In the genomic region with DNA sequence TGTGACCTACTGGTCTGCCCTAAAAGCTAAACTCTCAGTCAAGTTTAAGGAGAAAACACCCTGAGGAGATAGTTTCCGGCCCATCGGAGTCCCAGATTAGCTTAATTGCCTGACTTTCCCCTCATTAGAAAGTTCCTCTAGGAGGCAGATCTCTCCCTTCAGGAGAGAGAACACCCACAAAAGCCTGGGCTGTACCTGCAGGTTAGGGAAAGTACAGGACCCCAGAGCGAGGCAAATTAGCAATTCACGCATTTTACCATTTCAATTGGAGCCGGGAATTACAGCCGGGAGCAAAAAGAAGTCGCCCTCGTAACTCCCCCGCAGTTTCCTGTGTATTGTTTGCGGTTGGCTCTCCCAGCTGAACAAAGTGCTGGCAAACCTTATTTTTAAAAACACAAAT, we compare ENCODE assay signal across 9 mouse cellular contexts. TPM values are rescaled to one million over a fixed set of nuclear protein-coding genes. Genes with fewer than 3 reads are reported as not detected.
A peak's percentile ranks its signal among the peaks of the same experiment; 100 is the strongest.
DNase-seq lines count a peak whose midpoint lies in the region; ATAC-seq and TF ChIP-seq lines count a peak whose summit lies in the region.
"Had no signal": no experiment of that assay in that cellular context is flagged by ENCODE, and none has a peak within 500 bp of the region (broad histone marks: within the 10 kb centered on the region; RNA-seq: fewer than 3 reads in every experiment).

No protein-coding gene starts in this region.

- 0 out of 4 replicates have a peak overlapping the region, but pooled peaks of 1 of the 2 experiments have one; percentile 27 for H3K27ac ChIP-seq in heart, embryonic 14.5 days (replicated peaks in 1 of 2; ENCODE audit: control insufficient read depth in 1 of 2, insufficient read depth in 1 of 2, low read depth in 2 of 2, low read length in 2 of 2)
- no peak overlapping the region for H3K27ac ChIP-seq in liver, embryonic 14.5 days
- H3K27ac ChIP-seq in stomach, postnatal 0 days (replicated peaks), result no peak overlapping the region

- TF ChIP-seq CTCF in liver, embryonic 14.5 days (IDR thresholded peaks at IDR 0.05; ENCODE audit: low read depth), result no peak
- TF ChIP-seq CTCF in stomach, postnatal 0 days (IDR thresholded peaks at IDR 0.05; ENCODE audit: low read depth), result 0 out of 2 replicates have a peak, but pooled peaks have one; percentile 1

- H3K27me3 ChIP-seq in megakaryocyte, embryonic 14.5 days (replicated peaks), result peaks cover 31% of the 10 kb centered on the region
- H3K27me3 ChIP-seq in heart, embryonic 14.5 days (ENCODE audit: control insufficient read depth, insufficient read depth, low read length), result no peaks in the 10 kb centered on the region
- peaks cover 12% of the 10 kb centered on the region for H3K27me3 ChIP-seq in liver, embryonic 14.5 days (ENCODE audit: control insufficient read depth, insufficient read depth, low read length)
- no peaks in the 10 kb centered on the region for H3K27me3 ChIP-seq in stomach, postnatal 0 days (ENCODE audit: control insufficient read depth, insufficient read depth, low read length)

- ATAC-seq in megakaryocyte, adult 5-6 weeks (ENCODE audit: poor library complexity, severe bottlenecking), result no peak
- no peak for ATAC-seq in heart, embryonic 14.5 days (ENCODE audit: insufficient number of reproducible peaks, insufficient read depth, low FRiP score, low read depth)
- ATAC-seq in liver, embryonic 14.5 days (ENCODE audit: insufficient read depth), result no peak
- ATAC-seq in stomach, postnatal 0 days (ENCODE audit: low FRiP score, low TSS enrichment), result 0 out of 2 replicates have a peak, but pooled peaks have one; percentile 15
- ATAC-seq: activated CD4-positive, CD25-positive, alpha-beta regulatory T cell, adult 4 months had no signal

- H3K9me3 ChIP-seq in megakaryocyte, embryonic 14.5 days, result peaks cover 4% of the 10 kb centered on the region; the same call in 1 of the 2 replicates
- no peaks in the 10 kb centered on the region for H3K9me3 ChIP-seq in heart, embryonic 14.5 days (ENCODE audit: control insufficient read depth, low read length)
- no peaks in the 10 kb centered on the region for H3K9me3 ChIP-seq in liver, embryonic 14.5 days (ENCODE audit: control insufficient read depth, low read length)
- H3K9me3 ChIP-seq in stomach, postnatal 0 days (ENCODE audit: control insufficient read depth, low read length), result no peaks in the 10 kb centered on the region

- 9% methylated on average over 10 of the region's 10 CpGs for WGBS in heart, embryonic 14.5 days
- 5% methylated on average over 10 of the region's 10 CpGs for WGBS in liver, embryonic 14.5 days (ENCODE audit: insufficient replicate concordance)
- 12% methylated on average over 10 of the region's 10 CpGs for WGBS in stomach, postnatal 0 days

- no peaks in the 10 kb centered on the region for H3K36me3 ChIP-seq in megakaryocyte, embryonic 14.5 days (replicated peaks; ENCODE audit: low read length)
- H3K36me3 ChIP-seq in heart, embryonic 14.5 days (ENCODE audit: control insufficient read depth, insufficient read depth, low read length), result no peaks in the 10 kb centered on the region
- H3K36me3 ChIP-seq in liver, embryonic 14.5 days (replicated peaks; ENCODE audit: control insufficient read depth, insufficient read depth, low read depth), result no peaks in the 10 kb centered on the region
- no peaks in the 10 kb centered on the region for H3K36me3 ChIP-seq in stomach, postnatal 0 days (ENCODE audit: control insufficient read depth, insufficient read depth, low read length)

- no peak for DNase-seq in liver, embryonic 14.5 days (ENCODE audit: low read depth in 3 of 3, low spot score in 3 of 3)
- no peak for DNase-seq in stomach, postnatal 0 days (ENCODE audit: low spot score)
- DNase-seq in frontal cortex, postnatal 10 days (ENCODE audit: low spot score in 2 of 2), result no peak
- no peak for DNase-seq in cerebellum, postnatal 4 days (ENCODE audit: low spot score in 2 of 2)
- DNase-seq in adrenal gland, postnatal 25 days, result no peak

- H3K4me1 ChIP-seq in megakaryocyte, embryonic 14.5 days, result peaks cover 22% of the 10 kb centered on the region
- H3K4me1 ChIP-seq in heart, embryonic 14.5 days (ENCODE audit: control insufficient read depth in 2 of 2, insufficient read depth in 2 of 2, low read length in 2 of 2), result peaks cover 0 to 5% of the 10 kb centered on the region in 2 experiments; a peak in 1 of 4 replicates
- peaks cover 14 to 21% of the 10 kb centered on the region in 2 experiments for H3K4me1 ChIP-seq in liver, embryonic 14.5 days (replicated peaks; ENCODE audit: control insufficient read depth in 2 of 2, insufficient read depth in 2 of 2, low read length in 1 of 2)
- no peaks in the 10 kb centered on the region for H3K4me1 ChIP-seq in stomach, postnatal 0 days (replicated peaks; ENCODE audit: control insufficient read depth, insufficient read depth)

- H3K4me2 ChIP-seq in heart, embryonic 14.5 days (ENCODE audit: low read length), result peak overlapping the region; percentile 61
- H3K4me2 ChIP-seq in liver, embryonic 14.5 days (ENCODE audit: low read depth), result peak overlapping the region; percentile 36
- H3K4me2 ChIP-seq in stomach, postnatal 0 days (replicated peaks; ENCODE audit: low read depth), result peak overlapping the region; percentile 29

- no peak for TF ChIP-seq EP300 in liver, embryonic 14.5 days (IDR thresholded peaks at IDR 0.05; ENCODE audit: low read depth)
- no peak for TF ChIP-seq EP300 in stomach, postnatal 0 days (optimal IDR thresholded peaks at IDR 0.05)

- peak overlapping the region; percentile 47 for H3K9ac ChIP-seq in heart, embryonic 14.5 days (ENCODE audit: low read length)
- no peak overlapping the region; the same call in 1 of the 2 replicates for H3K9ac ChIP-seq in liver, embryonic 14.5 days (replicated peaks)
- 0 out of 2 replicates have a peak overlapping the region, but pooled peaks have one; percentile 0 for H3K9ac ChIP-seq in stomach, postnatal 0 days (ENCODE audit: low read length)

- peak overlapping the region; percentile 75 for H3K4me3 ChIP-seq in megakaryocyte, embryonic 14.5 days (replicated peaks)
- peak overlapping the region; percentile 20 to 28 for H3K4me3 ChIP-seq in heart, embryonic 14.5 days (ENCODE audit: control insufficient read depth in 1 of 2, insufficient read depth in 1 of 2, low read depth in 1 of 2, low read length in 2 of 2)
- H3K4me3 ChIP-seq in liver, embryonic 14.5 days (ENCODE audit: insufficient read depth in 1 of 2, low read depth in 2 of 2, low read length in 2 of 2), result no peak overlapping the region
- peak overlapping the region; percentile 1; the same call in 1 of the 2 replicates for H3K4me3 ChIP-seq in stomach, postnatal 0 days (ENCODE audit: low read depth, low read length)

RNA-seq across cellular contexts. Expression of a gene that starts 25.2 kb away (rescaled TPM):
- polyA plus RNA-seq in megakaryocyte, embryonic 14.5 days (2012; ENCODE audit: insufficient read depth, low replicate concordance), result 24.1 and 49.3 TPM in 2 replicates
- total RNA-seq in megakaryocyte, adult 5-6 weeks (2015), result 55.8 and 56.5 TPM in 2 replicates
- 20.9 and 29.7 TPM in 2 replicates for total RNA-seq in megakaryocyte, adult 5-6 weeks (2017)
- 21.3 and 22.9 TPM in 2 replicates for polyA plus RNA-seq in heart, embryonic 14.5 days (2014; fragmentation: Nextera tagmentation; extraction: Ambion mirVana)
- polyA plus RNA-seq in liver, embryonic 14.5 days (2012; rRNA removed), result 11.1 and 18.6 TPM in 2 replicates
- polyA plus RNA-seq in liver, embryonic 14.5 days (2014; fragmentation: Nextera tagmentation; extraction: Ambion mirVana), result 14.3 and 14.7 TPM in 2 replicates
- polyA plus RNA-seq in stomach, postnatal 0 days (2015; fragmentation: Nextera tagmentation; extraction: Ambion mirVana), result 36.6 and 36.7 TPM in 2 replicates
- 82.9 and 84.1 TPM in 2 replicates for total RNA-seq in adrenal gland, postnatal 25 days (2021)

RNA-seq across cellular contexts. Expression of a gene that starts 29.1 kb away (rescaled TPM):
- 3.8 and 11.5 TPM in 2 replicates for polyA plus RNA-seq in megakaryocyte, embryonic 14.5 days (2012; ENCODE audit: insufficient read depth, low replicate concordance)
- total RNA-seq in megakaryocyte, adult 5-6 weeks (2015), result 79.8 and 83.1 TPM in 2 replicates
- total RNA-seq in megakaryocyte, adult 5-6 weeks (2017), result 107 and 112 TPM in 2 replicates
- polyA plus RNA-seq in heart, embryonic 14.5 days (2014; fragmentation: Nextera tagmentation; extraction: Ambion mirVana), result 141 and 151 TPM in 2 replicates
- polyA plus RNA-seq in liver, embryonic 14.5 days (2012; rRNA removed), result 12.5 and 19.0 TPM in 2 replicates
- polyA plus RNA-seq in liver, embryonic 14.5 days (2014; fragmentation: Nextera tagmentation; extraction: Ambion mirVana), result 54.3 and 56.0 TPM in 2 replicates
- 94.0 and 111 TPM in 2 replicates for polyA plus RNA-seq in stomach, postnatal 0 days (2015; fragmentation: Nextera tagmentation; extraction: Ambion mirVana)
- total RNA-seq in adrenal gland, postnatal 25 days (2021), result 133 and 158 TPM in 2 replicates

Comparison
In these comparisons a context has a peak if more than half of its experiments do, and no peak if none do; other contexts are left out.
1. H3K4me3 ChIP-seq: peak in megakaryocyte, embryonic 14.5 days (single experiment), heart, embryonic 14.5 days (2 of 2) and stomach, postnatal 0 days (single experiment); none in liver, embryonic 14.5 days (0 of 2).
2. Peak in every context shown above with its lines, with median percentiles within 50 percentile points of each other: H3K4me2 ChIP-seq.